Mouse (Mus musculus) frontal cortex, postnatal 36 days (tissue): ENCODE results near the gene Dlg5.

Source experiments
- DNase-seq, 2 experiments: peaks; one replicate each; pipeline ENCODE4 v3.0.0; 2022; ENCODE audit warnings: low spot score in 2 of 2

The Dlg5 gene

DNA sequence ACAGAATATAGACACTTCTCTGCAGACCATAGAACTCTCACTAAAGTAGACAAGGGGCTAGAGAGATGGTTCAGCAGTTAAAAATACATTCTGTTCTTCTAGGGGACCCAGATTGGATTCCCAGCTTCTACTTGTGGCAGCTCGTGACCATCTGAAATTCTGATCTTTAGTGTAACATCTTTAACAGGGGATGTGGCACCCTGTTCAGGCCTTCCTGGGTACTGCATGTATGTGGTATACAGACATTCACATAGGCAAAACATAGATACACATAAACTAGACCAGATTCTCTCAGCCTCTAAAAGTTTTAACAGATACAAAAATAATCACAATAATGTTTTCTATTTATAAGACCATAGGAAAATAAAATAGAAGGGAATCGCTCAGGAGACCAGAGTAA, 120.7 kb downstream of the Dlg5 start:
- no peak for DNase-seq

DNA sequence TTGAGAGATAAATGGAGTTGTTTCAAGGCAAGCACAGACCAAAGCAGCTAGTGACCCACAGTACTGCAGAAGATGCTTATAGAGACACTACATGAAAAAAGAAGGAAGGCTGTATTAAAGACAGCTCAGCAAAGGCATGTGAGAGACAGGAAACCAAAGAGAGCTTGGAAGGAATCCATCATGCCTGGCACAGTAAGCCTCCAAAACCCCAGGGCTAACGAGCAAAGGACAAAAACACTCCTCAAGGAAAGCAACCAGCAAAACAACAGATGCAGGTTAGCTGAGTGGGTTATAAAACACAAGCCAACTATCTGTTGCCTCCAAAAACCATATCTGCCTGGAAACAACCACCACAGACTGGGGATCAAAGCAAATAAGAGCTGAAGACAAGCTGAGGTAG, 121.5 kb downstream of the Dlg5 start:
- no peak for DNase-seq

DNA sequence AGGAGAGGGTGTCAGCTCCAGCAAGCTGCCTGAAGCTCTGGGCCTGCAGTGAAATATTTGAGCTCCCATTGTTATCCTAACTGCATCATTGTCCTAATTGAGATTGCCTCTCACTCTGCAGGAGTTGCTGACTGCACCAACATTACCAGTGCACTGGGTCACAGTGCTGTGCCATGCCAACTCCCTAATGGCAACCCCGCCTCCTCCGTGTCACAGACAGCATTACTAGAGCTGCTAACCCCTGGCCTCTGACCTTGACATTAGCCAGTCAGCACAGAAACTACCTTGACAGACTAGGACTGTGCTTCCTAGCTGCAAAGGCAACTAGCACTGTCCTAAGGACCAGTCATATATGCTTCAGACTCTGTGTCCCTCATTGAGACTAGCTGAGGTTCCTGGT, 139.0 kb downstream of the Dlg5 start:
- DNase-seq = no peak

DNA sequence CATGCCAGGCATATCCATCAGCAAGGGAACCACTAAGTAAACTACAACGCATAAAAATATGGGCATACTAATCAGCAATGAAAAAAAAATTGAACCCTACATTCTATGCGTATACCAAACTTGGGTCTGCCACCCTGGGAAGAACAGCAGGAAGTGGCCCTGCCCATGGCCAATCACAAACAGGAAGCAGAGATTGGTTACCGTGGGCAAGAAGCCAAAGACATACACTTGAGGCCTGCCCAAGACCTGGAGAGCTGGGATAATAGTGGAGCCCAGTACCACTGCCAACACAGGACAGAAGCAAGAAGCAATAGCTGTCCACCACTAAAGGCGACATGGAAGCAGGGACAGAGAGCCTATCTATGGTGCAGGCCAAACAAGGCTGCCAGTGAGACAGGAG, 146.9 kb downstream of the Dlg5 start:
- DNase-seq = no peak

DNA sequence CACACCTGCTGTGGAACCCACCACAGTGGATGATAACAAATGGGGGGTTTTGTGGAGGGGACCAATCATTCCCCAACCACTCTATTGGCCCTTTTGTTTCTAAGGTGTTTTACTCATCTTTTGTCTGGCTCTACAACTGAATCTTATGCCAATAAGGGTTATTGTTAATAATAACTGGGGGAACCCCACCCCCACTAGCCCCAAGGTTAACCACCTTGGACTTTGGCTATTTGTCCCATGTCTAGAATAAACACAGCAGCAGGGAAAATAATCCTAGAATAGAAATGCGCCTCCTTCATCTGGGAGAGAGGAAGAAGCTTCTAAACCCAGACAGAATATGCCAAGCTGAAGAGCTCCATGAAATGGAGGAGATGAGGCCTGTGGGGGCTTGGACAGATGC, 151.1 kb downstream of the Dlg5 start:
- no peak for DNase-seq

DNA sequence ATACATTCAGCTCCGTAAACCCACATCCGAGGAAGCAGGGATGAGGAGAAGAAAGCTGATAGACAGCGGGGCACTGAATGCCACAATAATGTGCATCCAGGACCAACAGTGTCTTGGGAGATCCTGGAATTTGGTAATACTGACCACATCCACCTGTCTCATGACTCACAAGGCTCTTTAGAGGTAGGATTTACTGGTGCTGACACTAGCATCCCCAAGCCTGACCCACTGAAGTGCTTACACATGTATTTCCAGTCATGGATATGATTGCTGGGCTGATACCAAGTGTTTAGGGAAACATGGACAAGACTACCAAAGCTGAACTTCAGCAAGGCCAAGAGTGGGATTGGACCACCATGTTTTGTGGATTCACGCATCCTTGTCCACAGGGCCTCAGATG, 152.5 kb downstream of the Dlg5 start:
- no peak for DNase-seq

DNA sequence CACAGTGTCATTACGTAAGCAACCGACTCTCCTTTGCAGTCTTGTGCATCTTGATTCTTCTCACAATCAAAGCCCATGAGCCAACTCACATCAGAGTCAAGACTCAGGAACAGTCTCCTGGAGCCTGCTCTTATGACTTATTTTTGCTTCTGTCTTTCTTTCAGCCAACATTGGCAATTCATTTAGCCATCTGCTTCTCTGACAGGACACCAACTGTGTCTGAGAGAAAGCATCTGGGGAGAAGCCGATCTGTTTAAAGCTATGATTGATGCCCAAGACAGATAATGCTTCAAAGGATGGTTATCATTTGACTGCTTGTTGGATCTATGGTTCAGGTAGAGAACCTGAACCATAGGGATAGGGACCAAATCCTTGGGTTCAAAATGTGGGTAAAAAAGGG, 153.3 kb downstream of the Dlg5 start:
- DNase-seq = peak in 1 of 2 experiments; percentile 16

DNA sequence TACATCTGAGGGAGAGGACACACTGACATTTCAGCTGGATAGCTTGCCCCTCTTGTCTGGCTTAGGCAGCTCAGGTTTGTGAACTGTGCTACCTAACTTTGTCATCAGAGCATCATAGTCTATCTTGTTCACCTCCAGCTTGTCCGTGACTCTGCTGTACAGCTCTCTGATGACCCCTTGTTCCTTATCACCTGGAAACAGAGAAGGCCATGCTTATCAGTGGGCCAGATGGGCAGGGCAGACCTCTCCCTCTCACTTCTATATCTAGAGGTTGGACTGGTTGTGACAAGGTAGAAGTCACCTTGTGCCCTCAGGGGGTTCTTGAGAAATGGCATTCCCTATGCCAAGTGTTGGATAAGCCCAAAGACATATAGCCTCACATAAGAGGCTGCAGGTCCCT, 154.9 kb downstream of the Dlg5 start:
- DNase-seq = no peak

DNA sequence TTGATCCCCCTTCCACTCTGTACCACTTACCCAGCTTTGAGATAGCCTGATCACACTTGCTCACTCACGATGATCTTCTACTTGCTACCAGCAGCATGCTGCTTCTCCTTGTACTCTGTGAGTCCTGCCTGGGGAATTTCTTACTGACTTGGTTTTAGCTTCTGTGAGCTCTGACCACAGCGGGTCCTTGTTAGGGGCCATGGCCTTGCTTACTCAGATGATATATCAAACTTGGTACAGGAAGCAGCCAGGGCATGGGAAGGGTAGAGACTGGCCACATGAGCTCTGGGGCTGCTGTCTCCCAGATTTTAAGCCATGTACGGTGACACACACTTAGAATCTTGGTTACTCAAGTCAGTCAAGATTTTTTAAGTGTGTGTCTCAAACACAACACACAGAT, 156.5 kb downstream of the Dlg5 start:
- no peak for DNase-seq

DNA sequence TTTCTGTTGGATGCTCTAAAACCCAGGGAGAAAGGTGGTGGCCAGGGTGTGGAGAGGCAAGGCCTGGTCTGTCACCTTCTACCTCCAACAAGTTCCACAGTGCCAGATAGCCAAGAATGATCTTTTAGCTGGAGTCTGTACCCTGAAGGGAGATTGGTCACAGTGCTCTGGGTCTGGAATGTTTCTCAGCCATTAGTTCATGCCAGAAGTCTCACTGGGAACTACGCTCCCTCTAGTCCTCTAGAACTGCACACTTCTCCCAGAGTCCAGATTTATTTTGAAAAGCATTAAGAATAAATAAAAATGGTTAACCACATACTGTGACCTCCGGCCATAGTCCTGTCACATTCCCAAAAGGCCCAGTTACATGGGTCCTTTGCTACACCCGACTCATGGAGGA, 158.3 kb downstream of the Dlg5 start:
- DNase-seq = no peak

DNA sequence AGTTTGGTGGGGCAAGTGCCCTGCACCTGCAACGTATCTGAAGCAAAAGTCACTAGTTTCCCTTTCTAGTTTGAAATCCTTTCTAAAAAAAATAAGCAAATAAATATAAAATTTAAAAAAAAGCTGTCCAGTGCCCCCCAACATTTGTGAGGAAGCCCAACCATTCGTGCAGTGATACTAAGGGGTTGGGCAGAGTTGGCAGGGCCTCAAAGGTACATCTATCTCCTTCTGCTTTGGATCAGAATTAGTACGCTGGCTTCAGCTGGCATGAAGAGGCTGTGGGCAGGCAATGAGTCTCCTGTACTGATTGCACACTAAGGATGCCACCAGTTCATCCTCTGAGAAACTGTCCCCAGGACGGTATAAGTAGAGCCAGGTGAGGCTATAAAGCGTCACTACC, 159.2 kb downstream of the Dlg5 start:
- no peak for DNase-seq
